Mouse (Mus musculus) CD4-positive, CD25-positive, alpha-beta regulatory T cell, adult 9 weeks (primary cell): ENCODE measurements around the gene Olfr869. TPM values are rescaled to one million over a fixed set of nuclear protein-coding genes. Genes with fewer than 3 reads are reported as not detected.

Source experiments
- polyA plus RNA-seq: library from polyadenylated mRNA; unstranded; fragments of 100-300 nt; shearing (Covaris generic); gene quantifications from one replicate; pipeline ENCODE4 v1.2.1, GENCODE M21; 2017

Olfr869 gene
- not detected for polyA plus RNA-seq

DNA sequence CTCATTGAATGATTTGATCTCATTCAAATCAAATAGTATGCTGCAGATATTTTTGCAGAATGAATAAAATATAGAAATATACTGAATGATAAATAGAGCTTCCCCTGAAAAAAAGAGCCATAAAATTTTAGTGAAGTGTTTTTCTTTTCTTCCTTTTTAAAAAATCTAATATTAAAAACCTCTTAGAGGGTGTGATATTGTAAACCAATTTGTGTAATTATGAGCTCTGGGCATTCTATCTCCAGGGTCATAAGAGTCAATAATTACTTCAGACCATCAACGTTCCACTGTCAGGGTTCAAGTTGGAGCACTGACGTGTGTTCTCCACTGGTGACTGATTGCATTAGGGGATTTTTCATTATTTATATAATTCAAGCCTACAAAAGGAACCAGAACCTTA lies at the start of gene Olfr869:
Gene Olfr869 (plus strand): TSS at position 301 of the 400 bp plus-strand sequence.

DNA sequence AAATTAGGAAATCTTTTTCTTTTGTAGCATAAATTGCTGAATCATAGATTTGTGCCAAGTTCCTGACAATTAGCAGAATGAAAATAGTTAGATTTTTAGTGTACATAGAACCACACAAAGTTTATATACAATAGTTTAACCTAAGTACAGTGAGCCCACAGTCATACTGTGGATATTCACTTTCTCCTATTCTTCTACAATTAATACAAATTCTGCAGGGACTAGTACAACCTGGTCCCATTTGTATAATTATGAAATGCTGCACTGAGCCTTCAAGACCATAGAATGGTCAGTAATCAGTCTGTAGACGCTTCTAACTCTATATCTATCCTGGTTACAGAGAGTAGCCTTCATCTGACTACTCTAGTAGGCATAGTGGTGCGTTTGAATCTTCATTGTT lies 30.5 kb upstream of the Olfr869 start, which contains the start of gene Olfr868:
Gene Olfr868 (plus strand): TSS at position 301 of the 400 bp plus-strand sequence.

DNA sequence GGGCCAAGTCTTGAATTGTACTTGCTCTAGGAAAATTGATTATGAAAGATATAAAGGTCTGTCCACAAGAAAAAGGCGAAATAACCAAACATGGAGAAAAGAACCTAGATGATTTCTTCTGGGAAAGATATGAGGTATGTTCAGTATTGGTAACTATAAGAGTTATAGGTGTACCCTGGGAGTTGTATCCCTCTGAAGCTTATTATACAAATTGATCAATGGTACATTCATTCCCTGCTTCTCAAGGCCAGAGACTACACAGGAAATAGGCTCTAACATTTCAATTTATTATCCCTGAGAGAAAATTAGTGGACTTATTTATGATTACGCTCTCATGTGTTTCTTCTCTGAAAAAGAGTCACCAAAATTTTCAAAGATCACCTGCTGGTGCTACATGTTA lies 45.1 kb downstream of the Olfr869 start, which contains the start of gene Olfr870:
Gene Olfr870 (minus strand): TSS at position 101 of the 400 bp plus-strand sequence.

Other genes with a start within 250 kb of the Olfr869 start
- gene Olfr862, start 241.0 kb upstream of the Olfr869 start, polyA plus RNA-seq, result not detected
- 1.4 TPM for gene Olfr77, start 212.1 kb upstream of the Olfr869 start, polyA plus RNA-seq
- not detected for gene Olfr866, start 101.0 kb upstream of the Olfr869 start, polyA plus RNA-seq
- gene Olfr867, start 71.4 kb upstream of the Olfr869 start, polyA plus RNA-seq, result not detected
- gene Olfr868, start 30.4 kb upstream of the Olfr869 start, polyA plus RNA-seq, result not detected
- not detected for gene Olfr870, start 45.0 kb downstream of the Olfr869 start, polyA plus RNA-seq
- gene Olfr871, start 83.2 kb downstream of the Olfr869 start, polyA plus RNA-seq, result not detected
- gene Olfr872, start 108.1 kb downstream of the Olfr869 start, polyA plus RNA-seq, result not detected
- not detected for gene Olfr39, start 153.3 kb downstream of the Olfr869 start, polyA plus RNA-seq
- not detected for gene Olfr873, start 169.5 kb downstream of the Olfr869 start, polyA plus RNA-seq
- gene Olfr18, start 207.1 kb downstream of the Olfr869 start, polyA plus RNA-seq, result 0.21 TPM